Mouse (Mus musculus): ENCODE measurements at regions not wholly inside any gene's neighbourhood (a gene's known extent, or its start where the extent isn't known, plus 50 kb on each side); places are given as distances from the start of the nearest gene placed in this dataset.

DNA sequence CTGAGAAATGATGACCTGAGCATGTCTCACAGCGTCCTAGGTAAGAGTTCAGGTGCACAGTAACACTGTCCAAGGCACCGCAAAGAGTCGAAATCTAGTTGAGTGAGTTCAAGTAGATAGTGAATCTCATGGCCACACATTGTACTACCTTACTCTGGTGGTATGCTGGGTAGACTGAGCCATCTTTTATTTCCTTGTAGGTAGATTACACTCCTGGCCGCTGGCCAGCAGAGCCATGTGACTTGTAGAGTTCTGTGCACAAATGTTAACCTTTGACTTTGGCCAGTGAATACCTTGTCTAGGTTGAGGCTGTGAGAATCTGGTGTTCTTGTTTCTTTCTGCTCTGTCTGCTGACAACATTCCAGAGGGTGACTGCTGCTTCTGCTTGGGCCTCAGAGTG lies 273.0 kb downstream of the Bcl11a start:
- TF ChIP-seq CTCF (IDR thresholded peaks at IDR 0.05) (no peak), EP300 (IDR thresholded peaks at IDR 0.05) (no peak)

All from lung, postnatal 0 days (tissue).